Mouse (Mus musculus) NIH3T3 (cell line): ENCODE data around the gene Lce3c.

Source experiments
- DNase-seq: peaks from one replicate; pipeline ENCODE4 v3.0.0-alpha.2; 2012; ENCODE audit warnings: low read depth

Lce3c gene

DNA sequence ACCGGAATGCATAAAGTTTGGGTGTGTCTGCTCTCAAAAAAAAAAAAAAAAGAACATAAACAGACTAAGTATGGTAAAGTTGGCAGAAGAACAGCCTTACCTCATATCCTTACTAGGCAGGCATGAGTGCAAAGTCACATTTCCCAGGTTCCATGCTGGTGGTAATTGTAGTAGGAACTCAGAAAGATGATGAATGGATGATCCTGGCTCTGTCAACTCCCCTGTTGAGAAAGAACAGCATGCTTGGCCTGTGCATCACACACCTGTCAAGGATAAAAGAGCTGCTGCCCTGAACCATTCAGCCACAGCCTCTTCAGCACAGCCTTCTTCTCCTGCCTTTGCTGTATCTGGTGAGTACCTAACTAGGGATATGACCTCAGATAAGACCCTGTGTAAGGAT lies at the start of gene Lce3c:
TSS of gene Lce3c (plus strand) at position 301 of the 400 bp plus-strand sequence.
- DNase-seq = no peak

DNA sequence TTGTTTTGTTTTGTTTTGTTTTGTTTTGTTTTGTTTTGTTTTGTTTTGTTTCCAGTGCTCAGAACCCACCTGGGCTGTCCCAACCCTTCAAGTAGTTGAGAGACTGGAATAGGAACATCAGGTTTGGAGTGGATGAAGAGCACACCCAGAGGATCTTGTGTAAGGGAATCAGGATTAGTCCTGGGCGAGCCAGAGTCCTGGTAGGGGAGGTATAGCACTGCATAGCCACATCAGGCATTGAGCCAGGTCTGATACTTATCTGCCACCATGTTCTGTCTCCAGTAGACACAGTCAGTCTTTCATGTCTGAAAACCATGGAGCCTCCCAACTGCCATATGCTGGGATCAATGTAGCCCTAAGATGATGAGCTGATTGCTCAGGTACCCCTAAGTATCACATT lies 49.8 kb upstream of the Lce3c start:
- no peak for DNase-seq

DNA sequence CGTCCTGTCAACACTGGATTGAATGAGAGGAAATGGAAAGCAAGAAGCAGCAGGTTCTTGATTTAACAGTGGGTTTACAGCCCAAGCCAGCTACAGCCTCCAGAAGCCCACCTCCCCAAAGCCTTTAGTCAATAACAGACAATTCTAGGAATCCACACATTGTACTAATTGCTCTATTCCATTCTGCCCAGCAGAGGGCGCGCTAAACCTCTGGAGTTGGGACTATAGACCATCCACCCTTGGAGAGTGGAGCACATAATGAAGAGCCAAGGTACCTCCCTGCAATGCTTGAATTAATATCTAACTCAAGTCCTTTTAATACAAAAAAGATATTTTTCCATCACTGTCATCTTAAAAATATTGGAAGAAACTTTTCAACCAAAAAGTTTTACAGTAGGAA lies 41.3 kb upstream of the Lce3c start:
- peak; percentile 53 for DNase-seq

DNA sequence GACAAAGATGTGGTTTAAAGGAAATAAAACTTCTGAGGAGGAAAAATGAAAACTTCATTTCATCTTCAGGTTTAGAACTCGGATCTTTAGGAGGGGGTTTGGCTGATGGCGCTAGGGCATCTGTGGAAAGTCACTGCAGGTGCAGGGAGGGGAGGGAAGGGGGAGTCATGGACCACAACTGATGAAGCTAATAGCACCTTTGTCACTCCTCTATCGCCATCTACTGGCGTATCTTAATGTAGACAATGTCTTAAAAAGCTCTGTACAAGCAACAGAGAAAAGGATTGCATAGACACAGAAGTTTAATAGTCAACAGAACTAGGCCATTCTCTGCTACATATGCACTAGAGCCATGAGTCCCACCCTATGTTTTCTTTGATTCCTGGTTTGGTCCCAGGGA lies 40.6 kb upstream of the Lce3c start:
- DNase-seq = peak; percentile 28

DNA sequence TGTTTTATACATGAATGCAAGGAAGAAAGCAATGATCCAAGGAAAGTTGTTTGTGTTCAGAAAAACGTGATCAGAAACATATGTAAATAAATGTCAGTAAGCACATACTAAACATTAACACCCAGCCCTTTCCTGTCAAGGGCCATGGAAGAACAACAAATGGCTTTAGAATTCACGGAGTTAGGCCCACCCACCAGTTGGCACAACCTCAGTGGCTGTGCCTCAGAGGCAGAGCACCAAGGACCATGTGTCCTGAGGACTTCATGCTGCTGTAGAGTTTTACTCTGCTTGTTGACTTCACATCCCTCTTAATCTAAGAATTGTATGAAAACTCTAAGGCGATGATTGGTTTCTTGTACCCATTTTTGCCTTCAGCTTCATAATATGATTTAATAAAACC lies 39.1 kb upstream of the Lce3c start:
- no peak for DNase-seq

DNA sequence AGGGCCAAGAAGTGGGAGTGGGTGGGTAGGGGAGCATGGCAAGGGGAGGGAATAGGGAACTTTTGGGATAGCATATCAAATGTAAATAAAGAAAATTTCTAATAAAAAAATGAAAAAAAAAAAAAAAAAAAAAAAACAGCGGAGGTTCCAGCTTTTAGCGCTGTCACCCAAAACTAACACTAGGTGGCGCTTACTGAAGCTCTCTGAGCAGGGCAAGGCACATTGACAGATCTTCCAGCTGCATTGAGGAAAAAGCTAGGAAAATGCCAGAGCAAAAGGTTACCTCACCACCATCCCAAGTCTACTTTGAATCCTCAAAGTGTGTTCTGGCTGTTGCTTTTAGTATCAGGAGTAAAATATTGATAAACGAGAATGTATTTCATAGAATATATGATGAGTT lies 36.7 kb upstream of the Lce3c start:
- DNase-seq = peak; percentile 59

DNA sequence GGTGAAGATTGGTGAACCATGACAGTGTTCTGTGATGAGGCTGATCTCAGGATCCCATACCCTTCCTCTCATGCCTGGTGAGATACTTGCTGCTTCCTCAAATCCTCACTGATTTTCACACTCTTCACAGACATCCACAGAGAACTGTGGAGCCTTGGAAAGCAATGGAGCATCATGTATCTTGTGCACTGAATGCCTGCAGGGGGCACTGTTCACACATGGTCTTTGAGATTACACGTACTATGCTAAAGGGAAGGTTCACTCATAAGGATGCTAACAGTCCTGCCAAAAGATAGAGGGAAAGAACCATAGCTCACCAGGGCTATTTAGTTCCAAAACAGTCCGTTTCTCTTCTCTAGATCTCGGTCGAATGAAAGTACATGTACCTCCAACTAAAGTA lies 23.9 kb upstream of the Lce3c start:
- peak; percentile 29 for DNase-seq

DNA sequence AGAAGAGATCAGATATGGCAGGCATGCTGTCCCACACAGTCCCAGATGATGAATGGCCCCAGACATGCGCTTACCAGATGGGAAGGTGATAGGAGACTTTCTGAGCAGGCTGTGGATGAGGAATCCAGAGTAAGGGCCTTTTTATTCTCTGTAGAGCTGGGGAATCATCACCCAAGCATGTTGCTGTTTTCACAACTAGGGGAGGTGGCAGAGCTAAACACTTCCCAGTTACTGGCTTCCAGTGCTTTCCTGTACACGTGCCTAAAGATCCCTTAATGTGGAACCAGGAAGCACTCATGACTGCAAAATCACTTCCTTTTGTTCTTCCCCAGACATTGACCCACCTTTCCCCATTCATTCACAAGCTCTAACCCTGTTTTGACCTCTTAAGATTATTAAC lies 18.2 kb upstream of the Lce3c start, which contains the start of gene Lce3a:
TSS of gene Lce3a (minus strand) at position 101 of the 400 bp plus-strand sequence.
- DNase-seq = no peak

DNA sequence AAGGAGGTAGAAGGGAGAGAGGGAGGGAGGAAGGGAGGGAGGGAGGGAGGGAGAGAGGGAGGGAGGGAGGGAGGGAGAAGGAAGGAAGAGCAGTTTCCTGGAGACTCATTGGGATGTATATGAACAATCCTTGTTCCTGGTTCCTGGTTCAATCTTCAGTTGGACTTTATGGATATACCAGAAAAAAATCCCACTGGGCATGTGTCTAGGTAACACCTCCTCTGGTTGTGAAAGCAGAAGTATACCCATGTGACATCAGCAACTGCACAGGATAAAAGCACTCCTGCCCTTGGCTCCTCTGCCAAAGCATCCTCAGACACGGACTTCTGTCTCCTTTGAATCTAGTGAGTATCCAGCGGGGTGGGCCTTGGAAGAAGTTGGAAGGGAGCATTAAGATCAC lies 11.6 kb upstream of the Lce3c start, which contains the start of gene Lce3b:
TSS of gene Lce3b (plus strand) at position 301 of the 400 bp plus-strand sequence.
- DNase-seq = no peak

DNA sequence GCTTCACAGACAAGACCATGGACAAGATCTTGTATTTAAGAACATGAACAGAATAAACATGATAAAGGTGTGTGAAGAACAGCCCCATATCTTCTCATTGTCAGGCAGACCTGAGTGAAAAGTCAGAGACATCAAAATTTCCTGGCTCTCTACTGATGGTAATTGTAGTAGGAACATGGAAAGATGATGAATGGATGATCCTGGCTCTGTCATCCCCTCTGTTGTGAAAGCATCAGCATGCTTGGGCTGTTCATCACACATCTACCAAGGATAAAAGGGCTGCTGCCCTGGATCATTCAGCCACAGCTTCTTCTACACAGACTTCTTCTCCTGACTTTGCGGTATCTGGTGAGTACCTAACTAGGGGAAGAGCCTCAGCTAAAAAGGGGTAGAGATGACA lies 12.8 kb downstream of the Lce3c start, which contains the start of gene Lce3d:
TSS of gene Lce3d (plus strand) at position 301 of the 400 bp plus-strand sequence.
- DNase-seq = no peak

DNA sequence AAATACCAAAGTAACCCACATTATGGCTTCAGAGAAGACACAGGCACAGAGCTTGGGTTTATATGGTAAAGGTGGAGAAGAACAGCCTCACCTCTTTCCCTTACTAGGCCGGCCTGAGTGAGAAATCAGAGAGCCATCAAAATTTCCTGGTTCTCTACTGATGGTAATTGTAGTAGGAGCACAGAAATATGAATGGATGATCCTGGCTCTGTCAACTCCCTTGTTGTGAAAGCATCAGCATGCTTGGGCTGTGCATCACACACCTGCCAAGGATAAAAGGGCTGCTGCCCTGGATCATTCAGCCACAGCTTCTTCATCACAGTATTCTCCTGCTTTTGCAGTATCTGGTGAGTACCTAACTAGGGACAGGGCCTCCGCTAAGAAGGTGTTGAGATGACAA lies 22.5 kb downstream of the Lce3c start, which contains the start of gene Lce3e:
TSS of gene Lce3e (plus strand) at position 301 of the 400 bp plus-strand sequence.
- DNase-seq = no peak

DNA sequence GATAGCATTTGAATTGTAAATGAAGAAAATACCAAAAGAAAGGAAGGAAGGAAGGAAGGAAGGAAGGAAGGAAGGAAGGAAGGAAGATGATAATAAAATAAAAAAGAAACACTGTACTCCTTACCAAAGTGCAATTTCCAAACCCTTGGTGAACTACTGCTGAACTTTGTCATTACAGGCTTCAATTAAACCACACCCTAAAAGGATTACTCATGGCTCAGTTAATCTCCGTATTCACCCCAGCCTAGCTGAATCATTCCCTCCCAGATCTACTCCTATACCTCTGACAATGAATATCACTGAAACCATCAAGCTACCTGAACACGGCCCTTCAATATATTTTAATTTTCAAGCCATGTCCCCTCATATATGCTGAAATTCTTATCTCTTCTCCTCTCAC lies 34.2 kb downstream of the Lce3c start:
- no peak for DNase-seq

DNA sequence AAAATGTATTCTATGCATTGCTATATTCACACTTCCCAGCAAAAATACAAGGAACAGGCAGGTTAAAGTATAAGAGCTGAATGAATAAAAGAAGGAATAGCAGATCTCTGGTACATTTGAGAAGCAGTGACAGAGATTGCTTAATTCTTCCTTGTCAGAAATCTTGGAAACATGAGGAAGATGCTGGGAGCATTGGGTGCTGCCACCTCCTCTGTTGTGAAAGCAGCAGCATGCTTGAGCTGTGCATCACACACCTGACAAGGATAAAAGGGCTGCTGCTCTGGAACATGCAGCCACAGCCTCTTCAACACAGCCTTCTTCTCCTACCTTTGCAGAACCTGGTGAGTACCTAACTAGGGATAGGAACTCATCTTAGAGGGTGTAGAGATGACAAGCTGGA lies 47.6 kb downstream of the Lce3c start, which contains the start of gene Lce3f:
TSS of gene Lce3f (plus strand) at position 301 of the 400 bp plus-strand sequence.
- DNase-seq = no peak
